Mouse (Mus musculus) forebrain, embryonic 13.5 days (tissue): ENCODE results near the gene Rftn1. TPM values are rescaled to one million over a fixed set of nuclear protein-coding genes. Genes with fewer than 3 reads are reported as not detected.

Experiments
- ATAC-seq: fragments of 200-750 bp; cut with Nextera tagmentation; 2 replicates; pipeline ENCODE4 v1.8.0; 2017
- H3K27ac ChIP-seq: fragments of 300-500 bp; sonication (generic); 2 replicates; pipeline ENCODE4 v1.5.1; 2015; ENCODE audit warnings: inconsistent platforms, mild to moderate bottlenecking, moderate library complexity
- H3K27me3 ChIP-seq: fragments of 300-500 bp; sonication (generic); 2 replicates; pipeline ENCODE4 v1.6.1; 2015; ENCODE audit warnings: mild to moderate bottlenecking, inconsistent platforms
- H3K36me3 ChIP-seq: fragments of 300-500 bp; sonication (generic); 2 replicates; pipeline ENCODE4 v1.6.1; 2015; ENCODE audit warnings: mild to moderate bottlenecking, inconsistent platforms; ENCODE audit not compliant: poor library complexity, severe bottlenecking
- H3K4me1 ChIP-seq: fragments of 300-500 bp; sonication (generic); 2 replicates; pipeline ENCODE4 v1.6.1; 2015; ENCODE audit warnings: inconsistent platforms
- H3K4me2 ChIP-seq: fragments of 300-500 bp; sonication (generic); 2 replicates; pipeline ENCODE4 v1.6.1; 2015; ENCODE audit warnings: inconsistent platforms, mild to moderate bottlenecking, moderate library complexity
- H3K4me3 ChIP-seq: fragments of 300-500 bp; sonication (generic); 2 replicates; pipeline ENCODE4 v1.5.1; 2015; ENCODE audit warnings: mild to moderate bottlenecking, inconsistent platforms
- H3K9ac ChIP-seq: fragments of 300-500 bp; sonication (generic); 2 replicates; pipeline ENCODE4 v1.6.1; 2015; ENCODE audit warnings: mild to moderate bottlenecking, inconsistent platforms
- H3K9me3 ChIP-seq: fragments of 300-500 bp; sonication (generic); replicated peaks from 2 replicates; pipeline ENCODE4 v1.6.1; 2016; ENCODE audit warnings: inconsistent platforms
- WGBS: fragments of 180-500 bp; shearing (Covaris S2); methylation state at CpG from one replicate; pipeline ENCODE4 v1.1.7; 2015; 5-methylcytosine and 5-hydroxymethylcytosine counted together
- polyA plus RNA-seq: library from polyadenylated mRNA; unstranded; fragments of >200 nt; fragmentation: Nextera tagmentation; extraction: Ambion mirVana; gene quantifications from 2 replicates; pipeline ENCODE4 v1.2.1, GENCODE M21; 2015

Gene Rftn1
- polyA plus RNA-seq, 1 experiment from 2014 or later = 15.3 TPM

GRCm38 (mm10) chr17:50081647-50082046 lies 108.8 kb downstream of the Rftn1 start:
- Histone ChIP-seq H3K9ac (no peak overlapping the region), H3K27ac (no peak overlapping the region), H3K4me1 (no peaks in the 10 kb centered on the region), H3K36me3 (no peaks in the 10 kb centered on the region), H3K27me3 (no peaks in the 10 kb centered on the region), H3K9me3 (no peaks in the 10 kb centered on the region), H3K4me3 (no peak overlapping the region), H3K4me2 (no peak overlapping the region)
- ATAC-seq = no peak
- 49% methylated on average over 9 of the region's 9 CpGs for WGBS

- 86% methylated on average over 4 of the region's 4 CpGs for WGBS
- no peak overlapping the region for H3K4me3 ChIP-seq
- H3K27me3 ChIP-seq = no peaks in the 10 kb centered on the region
- H3K27ac ChIP-seq = no peak overlapping the region
- H3K4me1 ChIP-seq = no peaks in the 10 kb centered on the region
- H3K9me3 ChIP-seq = no peaks in the 10 kb centered on the region
- no peak overlapping the region for H3K9ac ChIP-seq
- H3K4me2 ChIP-seq = no peak overlapping the region
- no peak for ATAC-seq
- H3K36me3 ChIP-seq = no peaks in the 10 kb centered on the region
These were observed 109.5 kb downstream of the Rftn1 start for GRCm38 (mm10) chr17:50080991-50081390.

- ATAC-seq = no peak
- WGBS = 99% methylated on average over 6 of the region's 6 CpGs
- no peak overlapping the region for H3K4me3 ChIP-seq
- H3K9ac ChIP-seq = no peak overlapping the region
- H3K4me2 ChIP-seq = no peak overlapping the region
- H3K27me3 ChIP-seq = no peaks in the 10 kb centered on the region
- no peaks in the 10 kb centered on the region for H3K36me3 ChIP-seq
- H3K27ac ChIP-seq = no peak overlapping the region
- no peaks in the 10 kb centered on the region for H3K9me3 ChIP-seq
- no peaks in the 10 kb centered on the region for H3K4me1 ChIP-seq
These were observed 111.7 kb downstream of the Rftn1 start for GRCm38 (mm10) chr17:50078749-50079148.

GRCm38 (mm10) chr17:50072982-50073965 lies 117.2 kb downstream of the Rftn1 start:
- ATAC-seq = no peak
- no peak overlapping the region for H3K4me3 ChIP-seq

GRCm38 (mm10) chr17:50071602-50071988 lies 118.9 kb downstream of the Rftn1 start:
- Histone ChIP-seq H3K9me3 (no peaks in the 10 kb centered on the region), H3K4me3 (no peak overlapping the region), H3K36me3 (no peaks in the 10 kb centered on the region), H3K4me1 (peaks cover 7% of the 10 kb centered on the region; the same call in 1 of the 2 replicates), H3K4me2 (no peak overlapping the region), H3K9ac (no peak overlapping the region), H3K27ac (no peak overlapping the region), H3K27me3 (no peaks in the 10 kb centered on the region)
- WGBS = 91% methylated on average over 6 of the region's 6 CpGs
- no peak for ATAC-seq

More at GRCm38 (mm10) chr17:50072982-50073965, 117.2 kb downstream of the Rftn1 start:
- H3K4me1 ChIP-seq = peaks cover 7% of the 10 kb centered on the region; the same call in 1 of the 2 replicates
- WGBS = 94% methylated on average over 23 of the region's 23 CpGs
- no peak overlapping the region for H3K4me2 ChIP-seq
- no peaks in the 10 kb centered on the region for H3K27me3 ChIP-seq
- no peaks in the 10 kb centered on the region for H3K9me3 ChIP-seq
- no peak overlapping the region for H3K27ac ChIP-seq
- no peaks in the 10 kb centered on the region for H3K36me3 ChIP-seq
- H3K9ac ChIP-seq = no peak overlapping the region

- ATAC-seq = no peak
- Histone ChIP-seq H3K36me3 (no peaks in the 10 kb centered on the region), H3K27ac (no peak overlapping the region), H3K4me1 (peaks cover 7% of the 10 kb centered on the region; the same call in 1 of the 2 replicates), H3K9me3 (no peaks in the 10 kb centered on the region), H3K4me2 (no peak overlapping the region), H3K9ac (no peak overlapping the region), H3K27me3 (no peaks in the 10 kb centered on the region), H3K4me3 (no peak overlapping the region)
- WGBS = 90% methylated on average over 7 of the region's 7 CpGs
These were observed 119.5 kb downstream of the Rftn1 start for GRCm38 (mm10) chr17:50070822-50071601.

- Histone ChIP-seq H3K27ac (0 out of 2 replicates have a peak overlapping the region, but pooled peaks have one; percentile 6), H3K27me3 (no peaks in the 10 kb centered on the region), H3K36me3 (no peaks in the 10 kb centered on the region), H3K4me1 (peaks cover 7% of the 10 kb centered on the region; the same call in 1 of the 2 replicates), H3K9me3 (no peaks in the 10 kb centered on the region), H3K4me2 (no peak overlapping the region), H3K9ac (no peak overlapping the region), H3K4me3 (no peak overlapping the region)
- WGBS = 63% methylated on average over 10 of the region's 10 CpGs
- peak; percentile 60; the same call in 1 of the 2 replicates for ATAC-seq
These were observed 120.4 kb downstream of the Rftn1 start for GRCm38 (mm10) chr17:50069897-50070636.

GRCm38 (mm10) chr17:50069205-50069604 lies 121.3 kb downstream of the Rftn1 start:
- WGBS = 91% methylated on average over 5 of the region's 5 CpGs
- no peaks in the 10 kb centered on the region for H3K27me3 ChIP-seq
- H3K4me1 ChIP-seq = peaks cover 7% of the 10 kb centered on the region; the same call in 1 of the 2 replicates
- no peaks in the 10 kb centered on the region for H3K36me3 ChIP-seq
- H3K27ac ChIP-seq = no peak overlapping the region
- no peak overlapping the region for H3K9ac ChIP-seq
- no peak overlapping the region for H3K4me2 ChIP-seq
- no peak overlapping the region for H3K4me3 ChIP-seq
- no peaks in the 10 kb centered on the region for H3K9me3 ChIP-seq
- ATAC-seq = no peak

GRCm38 (mm10) chr17:50068681-50069138 lies 121.8 kb downstream of the Rftn1 start:
- ATAC-seq = no peak
- 92% methylated on average over 10 of the region's 10 CpGs for WGBS

GRCm38 (mm10) chr17:50067774-50068680 lies 122.4 kb downstream of the Rftn1 start:
- H3K9ac ChIP-seq = no peak overlapping the region
- 88% methylated on average over 5 of the region's 5 CpGs for WGBS
- no peak for ATAC-seq

More at GRCm38 (mm10) chr17:50068681-50069138, 121.8 kb downstream of the Rftn1 start:
- Histone ChIP-seq H3K9ac (no peak overlapping the region), H3K36me3 (no peaks in the 10 kb centered on the region), H3K4me1 (peaks cover 7% of the 10 kb centered on the region; the same call in 1 of the 2 replicates), H3K27ac (no peak overlapping the region), H3K9me3 (no peaks in the 10 kb centered on the region), H3K4me3 (no peak overlapping the region), H3K4me2 (no peak overlapping the region), H3K27me3 (no peaks in the 10 kb centered on the region)

More at GRCm38 (mm10) chr17:50067774-50068680, 122.4 kb downstream of the Rftn1 start:
- H3K4me2 ChIP-seq = no peak overlapping the region
- H3K36me3 ChIP-seq = no peaks in the 10 kb centered on the region
- no peaks in the 10 kb centered on the region for H3K9me3 ChIP-seq
- no peak overlapping the region for H3K4me3 ChIP-seq
- peaks cover 7% of the 10 kb centered on the region; the same call in 1 of the 2 replicates for H3K4me1 ChIP-seq
- no peak overlapping the region for H3K27ac ChIP-seq
- H3K27me3 ChIP-seq = no peaks in the 10 kb centered on the region
